Comparison of ENCODE assay signal across 18 mouse cellular contexts in genomic region chr1:135770237-135770636, GRCm38 (mm10). TPM values are rescaled to one million over a fixed set of nuclear protein-coding genes. Genes with fewer than 3 reads are reported as not detected.
DNase-seq lines count a peak whose midpoint lies in the region; ATAC-seq and TF ChIP-seq lines count a peak whose summit lies in the region.
"Had no signal": no experiment of that assay in that cellular context is flagged by ENCODE, and none has a peak within 500 bp of the region (broad histone marks: within the 10 kb centered on the region; RNA-seq: fewer than 3 reads in every experiment).

No protein-coding gene starts in this region.

- WGBS in heart, embryonic 12.5 days, result 61% methylated on average over 7 of the region's 7 CpGs
- WGBS in embryonic facial prominence, embryonic 14.5 days, result 58% methylated on average over 7 of the region's 7 CpGs
- WGBS in stomach, embryonic 15.5 days, result 64% methylated on average over 7 of the region's 7 CpGs

- H3K4me3 ChIP-seq in heart, embryonic 12.5 days, result no peak overlapping the region
- no peak overlapping the region for H3K4me3 ChIP-seq in layer of hippocampus, adult 2 months
- H3K4me3 ChIP-seq in embryonic facial prominence, embryonic 14.5 days (ENCODE audit: low read depth, low read length), result no peak overlapping the region
- H3K4me3 ChIP-seq in stomach, embryonic 15.5 days (replicated peaks), result no peak overlapping the region
- H3K4me3 ChIP-seq: forebrain, embryonic 10.5 days; neural tube, embryonic 12.5 days had no signal

- peak overlapping the region; percentile 15; the same call in 1 of the 2 replicates for H3K4me2 ChIP-seq in heart, embryonic 12.5 days
- no peak overlapping the region for H3K4me2 ChIP-seq in embryonic facial prominence, embryonic 14.5 days (ENCODE audit: low read depth, low read length)
- no peak overlapping the region for H3K4me2 ChIP-seq in stomach, embryonic 15.5 days
- H3K4me2 ChIP-seq: neural tube, embryonic 12.5 days had no signal

- ATAC-seq in heart, embryonic 12.5 days (ENCODE audit: insufficient number of reproducible peaks, low FRiP score), result no peak
- ATAC-seq in embryonic facial prominence, embryonic 14.5 days (ENCODE audit: low read depth), result no peak
- no peak for ATAC-seq in stomach, embryonic 15.5 days (ENCODE audit: insufficient read depth, low FRiP score, low read depth)
- ATAC-seq in inflammation-experienced regulatory T-cells, adult 6 months, result no peak
- ATAC-seq: hindbrain, postnatal 0 days had no signal

- no peaks in the 10 kb centered on the region for H3K27me3 ChIP-seq in heart, embryonic 12.5 days (replicated peaks)
- no peaks in the 10 kb centered on the region for H3K27me3 ChIP-seq in embryonic facial prominence, embryonic 14.5 days (replicated peaks; ENCODE audit: control insufficient read depth, insufficient read depth, low read length)
- no peaks in the 10 kb centered on the region for H3K27me3 ChIP-seq in stomach, embryonic 15.5 days (replicated peaks)
- H3K27me3 ChIP-seq: neural tube, embryonic 12.5 days had no signal

- peaks cover 58% of the 10 kb centered on the region for H3K4me1 ChIP-seq in heart, embryonic 12.5 days (replicated peaks)
- H3K4me1 ChIP-seq in embryonic facial prominence, embryonic 14.5 days (ENCODE audit: control insufficient read depth, insufficient read depth, low read length), result peaks cover 34% of the 10 kb centered on the region
- H3K4me1 ChIP-seq in stomach, embryonic 15.5 days, result peaks cover 36% of the 10 kb centered on the region

- no peak for DNase-seq in heart, adult 9 months (ENCODE audit: low spot score in 2 of 2)
- no peak for DNase-seq in layer of hippocampus, adult 2 months (ENCODE audit: low spot score in 2 of 2)
- DNase-seq in layer of hippocampus, postnatal 14 days (ENCODE audit: low spot score in 2 of 2), result no peak
- DNase-seq in embryonic facial prominence, embryonic 14.5 days (ENCODE audit: low spot score), result no peak
- no peak for DNase-seq in embryo, embryonic 10 days (ENCODE audit: low spot score)
- DNase-seq: cerebellum, adult 9-10 months; kidney, adult 8-10 months; liver; lung, adult 2 months had no signal

- no peak for TF ChIP-seq CTCF in layer of hippocampus, adult 2 months (conservative IDR thresholded peaks at IDR 0.05)

- H3K27ac ChIP-seq in heart, embryonic 12.5 days (ENCODE audit: poor library complexity, severe bottlenecking), result peak overlapping the region; percentile 53
- H3K27ac ChIP-seq in layer of hippocampus, adult 2 months, result peak overlapping the region; percentile 3; the same call in 1 of the 2 replicates
- H3K27ac ChIP-seq in embryonic facial prominence, embryonic 14.5 days (replicated peaks; ENCODE audit: low read depth, low read length), result peak overlapping the region; percentile 68
- H3K27ac ChIP-seq in stomach, embryonic 15.5 days, result peak overlapping the region; percentile 59; the same call in 1 of the 2 replicates
- H3K27ac ChIP-seq: hindbrain, postnatal 0 days; neural tube, embryonic 12.5 days had no signal

- H3K9ac ChIP-seq in heart, embryonic 12.5 days, result 0 out of 2 replicates have a peak overlapping the region, but pooled peaks have one; percentile 17
- peak overlapping the region; percentile 7; the same call in 1 of the 2 replicates for H3K9ac ChIP-seq in embryonic facial prominence, embryonic 14.5 days (ENCODE audit: low read depth, low read length)
- no peak overlapping the region for H3K9ac ChIP-seq in stomach, embryonic 15.5 days
- H3K9ac ChIP-seq: neural tube, embryonic 12.5 days had no signal

- peaks cover 18% of the 10 kb centered on the region for H3K36me3 ChIP-seq in heart, embryonic 12.5 days
- H3K36me3 ChIP-seq in embryonic facial prominence, embryonic 14.5 days (ENCODE audit: control insufficient read depth, insufficient read depth, low read length), result peaks cover 18% of the 10 kb centered on the region
- peaks cover 3% of the 10 kb centered on the region; the same call in 1 of the 2 replicates for H3K36me3 ChIP-seq in stomach, embryonic 15.5 days

- no peaks in the 10 kb centered on the region for H3K9me3 ChIP-seq in heart, embryonic 12.5 days (replicated peaks)
- no peaks in the 10 kb centered on the region for H3K9me3 ChIP-seq in embryonic facial prominence, embryonic 14.5 days (ENCODE audit: control insufficient read depth, low read length)
- no peaks in the 10 kb centered on the region for H3K9me3 ChIP-seq in stomach, embryonic 15.5 days
- H3K9me3 ChIP-seq: forebrain, embryonic 10.5 days; neural tube, embryonic 12.5 days had no signal

RNA-seq across cellular contexts. Expression of gene Phlda3, which starts 4.3 kb away (rescaled TPM):
- polyA plus RNA-seq in heart, embryonic 12.5 days (2016; fragmentation: Nextera tagmentation; extraction: Ambion mirVana), result 73.0 and 74.1 TPM in 2 replicates
- total RNA-seq in layer of hippocampus, adult 2 months (2021), result 10 to 100 TPM; 11.8 to 12.1 TPM
- 10 to 100 TPM; 16.6 to 18.2 TPM for total RNA-seq in layer of hippocampus, postnatal 14 days (2021)
- 80.1 and 90.4 TPM in 2 replicates for polyA plus RNA-seq in embryonic facial prominence, embryonic 14.5 days (2014; fragmentation: Nextera tagmentation; extraction: Ambion mirVana)
- 79.8 and 95.3 TPM in 2 replicates for polyA plus RNA-seq in stomach, embryonic 15.5 days (2015; fragmentation: Nextera tagmentation; extraction: Ambion mirVana)
- 1 to 10 TPM in 1 of 3 experiments, under 1 TPM in 1, not detected in 1; 0.94 to 7.2 TPM for polyA plus RNA-seq in inflammation-experienced regulatory T-cells, adult 6 months (2017; shearing (Covaris generic))

RNA-seq across cellular contexts. Expression of gene Tnni1, which starts 9.0 kb away (rescaled TPM):
- 3,113 and 3,172 TPM in 2 replicates for polyA plus RNA-seq in heart, embryonic 12.5 days (2016; fragmentation: Nextera tagmentation; extraction: Ambion mirVana)
- 1 to 10 TPM; 2.9 to 3.2 TPM for total RNA-seq in layer of hippocampus, adult 2 months (2021)
- 1 to 10 TPM; 3.6 to 4.9 TPM for total RNA-seq in layer of hippocampus, postnatal 14 days (2021)
- 637 and 738 TPM in 2 replicates for polyA plus RNA-seq in embryonic facial prominence, embryonic 14.5 days (2014; fragmentation: Nextera tagmentation; extraction: Ambion mirVana)
- 8.8 and 15.3 TPM in 2 replicates for polyA plus RNA-seq in stomach, embryonic 15.5 days (2015; fragmentation: Nextera tagmentation; extraction: Ambion mirVana)
- polyA plus RNA-seq in inflammation-experienced regulatory T-cells, adult 6 months (2017; shearing (Covaris generic)), result not detected
- total RNA-seq: megakaryocyte progenitor cell, adult 5-6 weeks; midbrain, postnatal 0 days had no signal

RNA-seq across cellular contexts. Expression of gene Lad1, which starts 48.2 kb away (rescaled TPM):
- polyA plus RNA-seq in heart, embryonic 12.5 days (2016; fragmentation: Nextera tagmentation; extraction: Ambion mirVana), result 3.0 and 3.3 TPM in 2 replicates
- total RNA-seq in layer of hippocampus, adult 2 months (2021), result 1 to 10 TPM in 1 of 2 experiments, under 1 TPM in 1; 0.97 to 1.3 TPM
- 1 to 10 TPM in 1 of 2 experiments, under 1 TPM in 1; 0.53 to 1.3 TPM for total RNA-seq in layer of hippocampus, postnatal 14 days (2021)
- 16.6 and 21.7 TPM in 2 replicates for polyA plus RNA-seq in embryonic facial prominence, embryonic 14.5 days (2014; fragmentation: Nextera tagmentation; extraction: Ambion mirVana)
- polyA plus RNA-seq in stomach, embryonic 15.5 days (2015; fragmentation: Nextera tagmentation; extraction: Ambion mirVana), result 95.0 and 97.1 TPM in 2 replicates
- 1 to 10 TPM; 1.9 to 5.2 (median 2.4) TPM for polyA plus RNA-seq in inflammation-experienced regulatory T-cells, adult 6 months (2017; shearing (Covaris generic))
- total RNA-seq: gastrocnemius, postnatal 36 days; megakaryocyte progenitor cell, adult 5-6 weeks had no signal

RNA-seq across cellular contexts. Expression of gene Csrp1, which starts 50.4 kb away (rescaled TPM):
- polyA plus RNA-seq in heart, embryonic 12.5 days (2016; fragmentation: Nextera tagmentation; extraction: Ambion mirVana), result 266 and 270 TPM in 2 replicates
- 100 to 1,000 TPM; 220 to 231 TPM for total RNA-seq in layer of hippocampus, adult 2 months (2021)
- total RNA-seq in layer of hippocampus, postnatal 14 days (2021), result 100 to 1,000 TPM; 150 to 168 TPM
- 112 and 119 TPM in 2 replicates for polyA plus RNA-seq in embryonic facial prominence, embryonic 14.5 days (2014; fragmentation: Nextera tagmentation; extraction: Ambion mirVana)
- 225 and 236 TPM in 2 replicates for polyA plus RNA-seq in stomach, embryonic 15.5 days (2015; fragmentation: Nextera tagmentation; extraction: Ambion mirVana)
- polyA plus RNA-seq in inflammation-experienced regulatory T-cells, adult 6 months (2017; shearing (Covaris generic)), result 10 to 100 TPM; 19.5 to 31.9 (median 26.9) TPM

Comparison
In these comparisons a context has a peak if more than half of its experiments do, and no peak if none do; other contexts are left out.
1. H3K27ac ChIP-seq: peak in every context shown above with its lines; median percentile 68 in embryonic facial prominence, embryonic 14.5 days; 59 in stomach, embryonic 15.5 days; 53 in heart, embryonic 12.5 days; 3 in layer of hippocampus, adult 2 months.
2. RNA of gene Tnni1, which starts 9.0 kb away (polyA plus RNA-seq): 3,113 to 3,172 TPM in heart, embryonic 12.5 days and 637 to 738 TPM in embryonic facial prominence, embryonic 14.5 days; 8.8 to 15.3 TPM in stomach, embryonic 15.5 days and not detected in inflammation-experienced regulatory T-cells, adult 6 months; every median in the first group is over 10 times any median in the second.